Comparison of ENCODE assay signal across 29 mouse cellular contexts in the genomic region with DNA sequence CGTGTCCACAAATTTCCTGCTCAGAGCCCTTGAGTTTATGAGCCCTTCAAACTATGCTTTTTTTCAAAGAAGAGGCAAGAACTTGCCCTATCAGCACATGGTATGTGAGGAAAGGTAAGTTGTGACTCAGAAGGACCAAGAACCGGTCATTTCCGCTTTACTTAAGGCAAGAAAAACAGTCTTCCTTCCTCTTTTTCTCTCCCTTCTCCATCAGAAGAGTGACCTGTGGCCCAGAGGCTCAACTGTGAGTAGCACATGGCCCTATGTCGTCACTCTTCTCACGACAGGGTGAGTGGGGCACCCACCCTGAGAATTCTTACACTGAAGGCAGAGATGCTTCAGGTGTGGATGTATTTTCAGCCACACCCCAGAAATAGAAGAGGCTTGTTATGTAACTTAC.
DNase-seq lines count a peak whose midpoint lies in the region; ATAC-seq and TF ChIP-seq lines count a peak whose summit lies in the region.
"Had no signal": no experiment of that assay in that cellular context is flagged by ENCODE, and none has a peak within 500 bp of the region (broad histone marks: within the 10 kb centered on the region; RNA-seq: fewer than 3 reads in every experiment).

No protein-coding gene starts in this region.

- TF ChIP-seq CTCF in bone marrow, adult 2 months (IDR thresholded peaks at IDR 0.05; ENCODE audit: control insufficient read depth, insufficient read depth, low read length) = no peak

- WGBS in bone marrow, adult 2 months = 19% methylated on average over 5 of the region's 5 CpGs

- peak overlapping the region; percentile 21; the same call in 1 of the 2 replicates for H3K27ac ChIP-seq in bone marrow, adult 2 months (ENCODE audit: control insufficient read depth, insufficient read depth, low read depth, low read length, poor library complexity)
- H3K27ac ChIP-seq: forebrain, embryonic 10.5 days; forebrain, embryonic 13.5 days; gastrocnemius, adult 2 months; heart, embryonic 15.5 days; hindbrain, embryonic 14.5 days; hindbrain, postnatal 0 days had no signal

- TF ChIP-seq POLR2A in bone marrow, adult 2 months (IDR thresholded peaks at IDR 0.05; ENCODE audit: borderline replicate concordance, control insufficient read depth, low read depth, low read length) = no peak

- peak; percentile 38 to 78; a peak in 3 of 4 replicates for ATAC-seq in hematopoietic stem cell, adult 5-6 weeks (replicated peaks in 1 of 2; ENCODE audit: insufficient read depth in 1 of 2, low FRiP score in 2 of 2, low TSS enrichment in 1 of 2, low read depth in 1 of 2, poor library complexity in 2 of 2, severe bottlenecking in 2 of 2)
- peak; percentile 95 for ATAC-seq in neutrophil, adult 5-6 weeks (ENCODE audit: extremely low read depth, insufficient number of reproducible peaks, low FRiP score, poor library complexity, severe bottlenecking)
- ATAC-seq: activated CD4-positive, CD25-positive, alpha-beta regulatory T cell, adult 4 months; CD4-positive, CD25-positive, alpha-beta regulatory T cell, adult 4 months; forebrain, embryonic 13.5 days; forebrain, embryonic 16.5 days; hindbrain, postnatal 0 days; inflammation-experienced regulatory T-cells, adult 6 months; intestine, embryonic 16.5 days had no signal

- H3K4me1 ChIP-seq in bone marrow, adult 2 months (ENCODE audit: control insufficient read depth, insufficient read depth, low read length) = no peaks in the 10 kb centered on the region
- H3K4me1 ChIP-seq: forebrain, embryonic 10.5 days; forebrain, embryonic 13.5 days had no signal

- DNase-seq in 416B (ENCODE audit: low read depth) = peak; percentile 4
- DNase-seq in adrenal gland, postnatal 10 days = no peak
- DNase-seq in heart, adult 9 months (ENCODE audit: low spot score in 2 of 2) = no peak
- no peak for DNase-seq in ovary, postnatal 10 days (ENCODE audit: low spot score)
- DNase-seq: adrenal gland, adult 8-10 months; adrenal gland, postnatal 36 days; cerebellum, adult 11 months; cerebellum, adult 8-10 months; cerebellum, postnatal 10 days; cerebellum, postnatal 36 days; gastrocnemius, adult 2 months; gastrocnemius, postnatal 36 days; heart, adult 11 months; heart, postnatal 10 days; heart, postnatal 36 days had no signal

- no peak overlapping the region for H3K4me3 ChIP-seq in bone marrow, adult 2 months (replicated peaks; ENCODE audit: control insufficient read depth, low read depth, low read length)
- H3K4me3 ChIP-seq: forebrain, embryonic 10.5 days; forebrain, embryonic 13.5 days; gastrocnemius, adult 2 months; heart, embryonic 12.5 days; heart, embryonic 15.5 days had no signal
